Mouse (Mus musculus): ENCODE measurements around the gene Supt5. TPM values are rescaled to one million over a fixed set of nuclear protein-coding genes. Genes with fewer than 3 reads are reported as not detected.
A peak's percentile ranks its signal among the peaks of the same experiment; 100 is the strongest.
"Not testable (repeated sequence)": the region's sequence is repeated elsewhere in the genome, so short reads cannot be mapped to it uniquely, and the experiment has no call there.

The Supt5 gene
- polyA plus RNA-seq (2014; fragmentation: Nextera tagmentation; extraction: Ambion mirVana), result 62.6 and 77.8 TPM in 2 replicates

GRCm38 (mm10) chr7:28338108-28338998 is at the start of gene Supt5:
TSS of gene Supt5 (minus strand) at chr7:28338746.
- peak within 1 kb of the TSS; percentile 82 for H3K27ac ChIP-seq (ENCODE audit: low read depth, low read length)

GRCm38 (mm10) chr7:28387384-28387783 is 48.8 kb upstream of the Supt5 start:
- 90% methylated on average over 7 of the region's 7 CpGs for WGBS
- peaks cover 43% of the 10 kb centered on the region for H3K36me3 ChIP-seq (ENCODE audit: control insufficient read depth, insufficient read depth, low read length)
- not testable (repeated sequence) for ATAC-seq

More at GRCm38 (mm10) chr7:28338108-28338998, at the start of gene Supt5:
- WGBS, result under 1% methylated on average over 77 of the region's 77 CpGs
- H3K4me1 ChIP-seq (ENCODE audit: control insufficient read depth, insufficient read depth, low read length), result 0 out of 2 replicates have a peak, but pooled peaks cover 4% of the 10 kb centered on the region
- H3K27me3 ChIP-seq (replicated peaks; ENCODE audit: control insufficient read depth, insufficient read depth, low read length), result no peaks in the 10 kb centered on the region
- peak within 1 kb of the TSS; percentile 84 for H3K4me2 ChIP-seq (ENCODE audit: low read length)
- peak within 1 kb of the TSS; percentile 97 for H3K9ac ChIP-seq (ENCODE audit: low read length)
- peaks cover 8% of the 10 kb centered on the region; the same call in 1 of the 2 replicates for H3K36me3 ChIP-seq (ENCODE audit: control insufficient read depth, insufficient read depth, low read length)
- DNase-seq (ENCODE audit: low spot score), result peak; percentile 100
- ATAC-seq, result peak; percentile 99
- H3K9me3 ChIP-seq (replicated peaks; ENCODE audit: control insufficient read depth, low read length), result no peaks in the 10 kb centered on the region
- H3K4me3 ChIP-seq (ENCODE audit: low read depth, low read length), result peak within 1 kb of the TSS; percentile 91

GRCm38 (mm10) chr7:28386877-28387276 is 48.3 kb upstream of the Supt5 start:
- H3K4me1 ChIP-seq (ENCODE audit: control insufficient read depth, insufficient read depth, low read length); H3K27me3 ChIP-seq (replicated peaks; ENCODE audit: control insufficient read depth, insufficient read depth, low read length); DNase-seq (ENCODE audit: low spot score); ATAC-seq; H3K4me3 ChIP-seq (ENCODE audit: low read depth, low read length); H3K9ac ChIP-seq (ENCODE audit: low read length); H3K27ac ChIP-seq (ENCODE audit: low read depth, low read length); H3K9me3 ChIP-seq (replicated peaks; ENCODE audit: control insufficient read depth, low read length); H3K4me2 ChIP-seq (ENCODE audit: low read length): not testable (repeated sequence)
- 85% methylated on average over 6 of the region's 6 CpGs for WGBS
- peaks cover 43% of the 10 kb centered on the region for H3K36me3 ChIP-seq (ENCODE audit: control insufficient read depth, insufficient read depth, low read length)

More at GRCm38 (mm10) chr7:28387384-28387783, 48.8 kb upstream of the Supt5 start:
- not testable (repeated sequence) for H3K9me3 ChIP-seq (replicated peaks; ENCODE audit: control insufficient read depth, low read length); H3K4me2 ChIP-seq (ENCODE audit: low read length); H3K27ac ChIP-seq (ENCODE audit: low read depth, low read length); H3K4me1 ChIP-seq (ENCODE audit: control insufficient read depth, insufficient read depth, low read length); H3K4me3 ChIP-seq (ENCODE audit: low read depth, low read length); H3K27me3 ChIP-seq (replicated peaks; ENCODE audit: control insufficient read depth, insufficient read depth, low read length); DNase-seq (ENCODE audit: low spot score); H3K9ac ChIP-seq (ENCODE audit: low read length)

- Histone ChIP-seq H3K27ac (ENCODE audit: low read depth, low read length) (no peak overlapping the region), H3K9ac (ENCODE audit: low read length) (no peak overlapping the region), H3K4me1 (ENCODE audit: control insufficient read depth, insufficient read depth, low read length) (peaks cover 6% of the 10 kb centered on the region), H3K4me2 (ENCODE audit: low read length) (no peak overlapping the region), H3K9me3 (replicated peaks; ENCODE audit: control insufficient read depth, low read length) (no peaks in the 10 kb centered on the region), H3K4me3 (ENCODE audit: low read depth, low read length) (no peak overlapping the region), H3K36me3 (ENCODE audit: control insufficient read depth, insufficient read depth, low read length) (peaks cover 43% of the 10 kb centered on the region), H3K27me3 (replicated peaks; ENCODE audit: control insufficient read depth, insufficient read depth, low read length) (no peaks in the 10 kb centered on the region)
- 17% methylated on average over 4 of the region's 4 CpGs for WGBS
- DNase-seq (ENCODE audit: low spot score) (peak; percentile 83), ATAC-seq (peak; percentile 75)
Measured at GRCm38 (mm10) chr7:28386462-28386861, 47.9 kb upstream of the Supt5 start.

GRCm38 (mm10) chr7:28386007-28386406 is 47.5 kb upstream of the Supt5 start:
- 88% methylated on average over 7 of the region's 7 CpGs for WGBS
- no peak overlapping the region for H3K27ac ChIP-seq (ENCODE audit: low read depth, low read length)
- H3K9ac ChIP-seq (ENCODE audit: low read length), result no peak overlapping the region
- no peaks in the 10 kb centered on the region for H3K27me3 ChIP-seq (replicated peaks; ENCODE audit: control insufficient read depth, insufficient read depth, low read length)
- ATAC-seq, result 0 out of 2 replicates have a peak, but pooled peaks have one; percentile 7
- no peak overlapping the region for H3K4me3 ChIP-seq (ENCODE audit: low read depth, low read length)
- H3K4me2 ChIP-seq (ENCODE audit: low read length), result no peak overlapping the region
- no peaks in the 10 kb centered on the region for H3K9me3 ChIP-seq (replicated peaks; ENCODE audit: control insufficient read depth, low read length)
- H3K36me3 ChIP-seq (ENCODE audit: control insufficient read depth, insufficient read depth, low read length), result peaks cover 43% of the 10 kb centered on the region
- H3K4me1 ChIP-seq (ENCODE audit: control insufficient read depth, insufficient read depth, low read length), result peaks cover 10% of the 10 kb centered on the region
- no peak for DNase-seq (ENCODE audit: low spot score)

GRCm38 (mm10) chr7:28385196-28385595 is 46.6 kb upstream of the Supt5 start:
- no peak overlapping the region for H3K27ac ChIP-seq (ENCODE audit: low read depth, low read length)
- no peaks in the 10 kb centered on the region for H3K27me3 ChIP-seq (replicated peaks; ENCODE audit: control insufficient read depth, insufficient read depth, low read length)
- WGBS, result 90% methylated on average over 9 of the region's 9 CpGs
- H3K9me3 ChIP-seq (replicated peaks; ENCODE audit: control insufficient read depth, low read length), result no peaks in the 10 kb centered on the region
- no peak overlapping the region for H3K4me2 ChIP-seq (ENCODE audit: low read length)
- peaks cover 38% of the 10 kb centered on the region for H3K36me3 ChIP-seq (ENCODE audit: control insufficient read depth, insufficient read depth, low read length)
- ATAC-seq (no peak), DNase-seq (ENCODE audit: low spot score) (no peak)
- H3K9ac ChIP-seq (ENCODE audit: low read length), result no peak overlapping the region
- no peak overlapping the region for H3K4me3 ChIP-seq (ENCODE audit: low read depth, low read length)
- H3K4me1 ChIP-seq (ENCODE audit: control insufficient read depth, insufficient read depth, low read length), result peaks cover 13% of the 10 kb centered on the region

- ATAC-seq, result no peak
- no peak overlapping the region for H3K4me3 ChIP-seq (ENCODE audit: low read depth, low read length)
- H3K36me3 ChIP-seq (ENCODE audit: control insufficient read depth, insufficient read depth, low read length), result peaks cover 27% of the 10 kb centered on the region
- H3K27ac ChIP-seq (ENCODE audit: low read depth, low read length), result no peak overlapping the region
- no peaks in the 10 kb centered on the region for H3K27me3 ChIP-seq (replicated peaks; ENCODE audit: control insufficient read depth, insufficient read depth, low read length)
- WGBS, result 80% methylated on average over 6 of the region's 6 CpGs
- DNase-seq (ENCODE audit: low spot score), result no peak
- H3K4me2 ChIP-seq (ENCODE audit: low read length), result no peak overlapping the region
- H3K4me1 ChIP-seq (ENCODE audit: control insufficient read depth, insufficient read depth, low read length), result peaks cover 17% of the 10 kb centered on the region
- H3K9me3 ChIP-seq (replicated peaks; ENCODE audit: control insufficient read depth, low read length), result no peaks in the 10 kb centered on the region
- no peak overlapping the region for H3K9ac ChIP-seq (ENCODE audit: low read length)
Measured at GRCm38 (mm10) chr7:28384162-28384561, 45.6 kb upstream of the Supt5 start.

GRCm38 (mm10) chr7:28383606-28384005 is 45.1 kb upstream of the Supt5 start:
- 89% methylated on average over 4 of the region's 4 CpGs for WGBS
- Histone ChIP-seq H3K4me3 (ENCODE audit: low read depth, low read length) (no peak overlapping the region), H3K27me3 (replicated peaks; ENCODE audit: control insufficient read depth, insufficient read depth, low read length) (no peaks in the 10 kb centered on the region)

GRCm38 (mm10) chr7:28382981-28383396 is 44.4 kb upstream of the Supt5 start:
- H3K27me3 ChIP-seq (replicated peaks; ENCODE audit: control insufficient read depth, insufficient read depth, low read length), result no peaks in the 10 kb centered on the region
- no peak overlapping the region for H3K27ac ChIP-seq (ENCODE audit: low read depth, low read length)
- peaks cover 16% of the 10 kb centered on the region for H3K36me3 ChIP-seq (ENCODE audit: control insufficient read depth, insufficient read depth, low read length)
- H3K4me3 ChIP-seq (ENCODE audit: low read depth, low read length), result no peak overlapping the region
- 80% methylated on average over 11 of the region's 11 CpGs for WGBS
- H3K9ac ChIP-seq (ENCODE audit: low read length), result no peak overlapping the region
- no peak overlapping the region for H3K4me2 ChIP-seq (ENCODE audit: low read length)
- H3K4me1 ChIP-seq (ENCODE audit: control insufficient read depth, insufficient read depth, low read length), result peaks cover 25% of the 10 kb centered on the region
- no peaks in the 10 kb centered on the region for H3K9me3 ChIP-seq (replicated peaks; ENCODE audit: control insufficient read depth, low read length)
- DNase-seq (ENCODE audit: low spot score) (no peak), ATAC-seq (no peak)

More at GRCm38 (mm10) chr7:28383606-28384005, 45.1 kb upstream of the Supt5 start:
- no peak overlapping the region for H3K27ac ChIP-seq (ENCODE audit: low read depth, low read length)
- H3K9me3 ChIP-seq (replicated peaks; ENCODE audit: control insufficient read depth, low read length), result no peaks in the 10 kb centered on the region
- no peak for ATAC-seq
- DNase-seq (ENCODE audit: low spot score), result no peak
- peaks cover 19% of the 10 kb centered on the region for H3K4me1 ChIP-seq (ENCODE audit: control insufficient read depth, insufficient read depth, low read length)
- H3K9ac ChIP-seq (ENCODE audit: low read length), result no peak overlapping the region
- peaks cover 22% of the 10 kb centered on the region for H3K36me3 ChIP-seq (ENCODE audit: control insufficient read depth, insufficient read depth, low read length)
- H3K4me2 ChIP-seq (ENCODE audit: low read length), result no peak overlapping the region

Data from forebrain, embryonic 14.5 days (tissue).